25 mouse cellular contexts compared by ENCODE assay signal in genomic region chrX:6658820-6659324, GRCm38 (mm10).
"Had no signal": no experiment of that assay in that cellular context is flagged by ENCODE, and none has a peak within 500 bp of the region (broad histone marks: within the 10 kb centered on the region; RNA-seq: fewer than 3 reads in every experiment).

No protein-coding gene starts in this region.

- H3K4me1 ChIP-seq: embryonic facial prominence, embryonic 10.5 days; embryonic facial prominence, embryonic 12.5 days; embryonic facial prominence, embryonic 13.5 days; embryonic facial prominence, embryonic 15.5 days; forebrain, embryonic 10.5 days; forebrain, embryonic 12.5 days; forebrain, embryonic 13.5 days; forebrain, embryonic 15.5 days had no signal

- H3K4me2 ChIP-seq: embryonic facial prominence, embryonic 12.5 days; embryonic facial prominence, embryonic 13.5 days; embryonic facial prominence, embryonic 15.5 days; forebrain, embryonic 12.5 days; forebrain, embryonic 13.5 days; forebrain, embryonic 15.5 days had no signal

- H3K4me3 ChIP-seq: embryonic facial prominence, embryonic 10.5 days; embryonic facial prominence, embryonic 12.5 days; embryonic facial prominence, embryonic 13.5 days; embryonic facial prominence, embryonic 15.5 days; erythroblast, embryonic 14.5 days; forebrain, embryonic 10.5 days; forebrain, embryonic 12.5 days; forebrain, embryonic 13.5 days; forebrain, embryonic 15.5 days; gastrocnemius, adult 2 months; heart, adult 2 months had no signal

- H3K9me3 ChIP-seq: embryonic facial prominence, embryonic 10.5 days; embryonic facial prominence, embryonic 12.5 days; embryonic facial prominence, embryonic 13.5 days; embryonic facial prominence, embryonic 15.5 days; forebrain, embryonic 10.5 days; forebrain, embryonic 12.5 days; forebrain, embryonic 13.5 days; forebrain, embryonic 15.5 days had no signal

- H3K36me3 ChIP-seq: embryonic facial prominence, embryonic 10.5 days; embryonic facial prominence, embryonic 12.5 days; embryonic facial prominence, embryonic 13.5 days; embryonic facial prominence, embryonic 15.5 days; forebrain, embryonic 10.5 days; forebrain, embryonic 12.5 days; forebrain, embryonic 15.5 days had no signal

- H3K27me3 ChIP-seq: embryonic facial prominence, embryonic 12.5 days; embryonic facial prominence, embryonic 13.5 days; embryonic facial prominence, embryonic 15.5 days; forebrain, embryonic 12.5 days; forebrain, embryonic 13.5 days; forebrain, embryonic 15.5 days had no signal

- DNase-seq: cerebellum, adult 9-10 months; cerebellum, adult 9-11 months; cerebellum, postnatal 10 days; cerebellum, postnatal 14 days; cerebellum, postnatal 25 days; cerebellum, postnatal 36 days; embryo, embryonic 11 days; forebrain, postnatal 0 days; gastrocnemius, adult 2 months; gastrocnemius, postnatal 10 days; gastrocnemius, postnatal 14 days; gastrocnemius, postnatal 25 days; gastrocnemius, postnatal 36 days; heart, adult 11 months; heart, adult 18-20 months; heart, adult 2 months had no signal

- H3K27ac ChIP-seq: embryonic facial prominence, embryonic 10.5 days; embryonic facial prominence, embryonic 12.5 days; embryonic facial prominence, embryonic 13.5 days; embryonic facial prominence, embryonic 15.5 days; forebrain, embryonic 10.5 days; forebrain, embryonic 12.5 days; forebrain, embryonic 13.5 days; forebrain, embryonic 15.5 days; gastrocnemius, adult 2 months; heart, adult 2 months had no signal

- H3K9ac ChIP-seq: embryonic facial prominence, embryonic 12.5 days; embryonic facial prominence, embryonic 13.5 days; embryonic facial prominence, embryonic 15.5 days; forebrain, embryonic 12.5 days; forebrain, embryonic 13.5 days; forebrain, embryonic 15.5 days; forebrain, postnatal 0 days had no signal
